Mouse (Mus musculus): ENCODE data around the gene Shank3.

GRCm38 (mm10) chr15:89473921-89474320 is 25.5 kb upstream of the Shank3 start:
- TF ChIP-seq CTCF (IDR thresholded peaks at IDR 0.05) = no peak
- no peak for TF ChIP-seq EP300 (IDR thresholded peaks at IDR 0.05)
